Mouse (Mus musculus) neural tube, postnatal 0 days (tissue): ENCODE results near the gene Mtcl1. TPM values are rescaled to one million over a fixed set of nuclear protein-coding genes. Genes with fewer than 3 reads are reported as not detected.

Experiments
- polyA plus RNA-seq: library from polyadenylated mRNA; unstranded; fragments of >200 nt; fragmentation: Nextera tagmentation; extraction: Ambion mirVana; gene quantifications from 2 replicates; pipeline ENCODE4 v1.2.1, GENCODE M21; 2015

Mtcl1 gene
- polyA plus RNA-seq, result 14.4 and 18.0 TPM in 2 replicates

DNA sequence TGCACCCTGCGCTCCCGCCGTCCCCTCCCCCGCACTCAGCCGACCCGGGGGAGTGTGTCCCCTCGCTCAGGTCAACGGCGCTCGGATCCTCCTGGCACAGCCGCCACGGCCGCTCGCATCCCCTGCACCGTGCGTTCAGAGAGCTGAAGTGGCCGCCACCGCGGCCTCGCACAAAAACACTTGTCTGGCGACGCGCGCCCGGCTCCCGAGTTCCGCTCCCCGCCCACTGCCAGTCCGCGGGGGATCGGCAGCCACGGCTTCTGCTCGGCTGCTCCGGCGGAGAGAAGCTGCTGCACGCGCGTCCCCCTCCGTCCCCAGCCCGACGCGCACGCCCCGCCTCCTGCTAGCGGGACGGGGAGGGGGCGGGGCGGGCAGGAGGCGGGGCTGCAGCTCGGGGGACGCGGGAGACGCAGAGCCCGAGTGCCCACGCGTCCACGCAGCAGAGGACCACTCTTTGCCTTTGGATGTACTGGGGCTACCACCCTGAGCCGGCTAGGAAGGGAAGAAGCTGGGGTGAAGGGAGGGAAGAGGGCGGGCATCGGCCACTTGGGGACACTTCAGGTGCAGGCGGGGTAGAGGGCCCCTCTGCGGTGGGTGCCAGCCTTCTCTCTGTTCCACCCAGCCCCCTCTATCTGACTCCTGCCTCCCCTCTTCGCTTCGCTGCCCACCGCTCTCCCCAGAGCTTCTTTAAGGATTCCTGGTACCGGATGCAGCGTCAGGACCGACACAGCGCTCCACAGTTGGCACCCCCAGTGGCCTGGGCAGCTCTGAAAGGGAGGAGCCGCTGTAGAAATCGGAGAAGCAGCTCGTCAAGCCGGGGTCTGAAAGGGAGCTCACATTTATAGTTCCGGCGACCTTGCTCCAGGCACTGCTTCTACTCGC is at the start of gene Mtcl1:
Mtcl1 (minus strand) TSS at position 291 of the 882 bp plus-strand sequence.

Other genes with a start within 250 kb of the Mtcl1 start
- gene Rab12, start 70.0 kb upstream of the Mtcl1 start, polyA plus RNA-seq, result 108 and 112 TPM in 2 replicates
- gene Themis3, start 144.9 kb upstream of the Mtcl1 start, polyA plus RNA-seq, result not detected in 2 replicates